Mouse (Mus musculus): ENCODE results near the gene Samhd1. TPM values are rescaled to one million over a fixed set of nuclear protein-coding genes. Genes with fewer than 3 reads are reported as not detected.

The Samhd1 gene
- polyA plus RNA-seq, 1 experiment from 2014 or later = 25.6 TPM

DNA sequence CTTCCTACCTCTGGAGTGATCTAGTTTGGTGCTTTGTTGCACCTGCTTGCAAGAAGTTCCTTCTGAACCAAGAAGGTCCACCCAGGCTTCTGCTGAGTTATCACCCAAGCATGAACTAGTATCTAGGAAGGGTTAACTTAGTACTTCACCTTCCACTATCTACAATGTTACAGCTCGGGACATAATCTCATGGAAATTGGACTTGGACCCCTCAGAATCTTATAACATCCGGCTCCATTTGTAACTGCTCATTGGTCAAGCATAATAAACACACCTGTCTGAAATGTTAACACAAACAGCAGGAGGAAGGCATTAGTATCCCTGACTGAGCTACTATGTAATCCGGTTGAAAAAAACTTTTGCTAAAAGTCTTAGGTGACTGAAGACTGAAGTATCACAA is 7.7 kb downstream of the Samhd1 start:
- Histone ChIP-seq H3K36me3 (peaks cover 32% of the 10 kb centered on the region), H3K4me2 (no peak overlapping the region), H3K4me1 (replicated peaks) (no peaks in the 10 kb centered on the region), H3K27me3 (no peaks in the 10 kb centered on the region), H3K27ac (no peak overlapping the region), H3K9me3 (no peaks in the 10 kb centered on the region), H3K4me3 (replicated peaks) (no peak overlapping the region), H3K9ac (replicated peaks) (no peak overlapping the region)
- no peak for ATAC-seq (ENCODE audit: insufficient number of reproducible peaks, insufficient read depth, low FRiP score, low TSS enrichment, low read depth)
- WGBS = 88% methylated on average over 3 of the region's 3 CpGs

DNA sequence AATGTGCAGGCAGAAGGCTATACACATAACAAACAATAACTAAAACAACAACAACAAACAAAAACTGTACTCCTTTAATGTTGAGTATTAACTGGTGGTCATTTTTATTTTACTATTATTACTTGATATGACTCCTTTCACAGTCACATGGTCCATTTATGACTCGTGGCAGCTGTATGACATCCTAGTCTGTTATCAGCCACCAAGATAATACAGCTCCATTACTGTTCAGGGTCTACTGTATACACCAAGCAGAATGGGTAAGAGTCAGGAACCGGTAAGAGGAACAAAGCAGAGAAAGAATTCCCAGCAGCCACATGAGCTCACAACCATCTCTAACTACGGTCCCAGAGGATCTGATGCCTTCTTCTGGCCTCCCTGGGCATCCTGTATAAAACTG is 9.8 kb downstream of the Samhd1 start:
- H3K27me3 ChIP-seq = no peaks in the 10 kb centered on the region
- no peak for ATAC-seq (ENCODE audit: insufficient number of reproducible peaks, insufficient read depth, low FRiP score, low TSS enrichment, low read depth)
- no peak overlapping the region for H3K4me3 ChIP-seq (replicated peaks)
- H3K36me3 ChIP-seq = peaks cover 50% of the 10 kb centered on the region
- H3K27ac ChIP-seq = no peak overlapping the region
- no peak overlapping the region for H3K4me2 ChIP-seq
- WGBS = 90% methylated on average over 3 of the region's 3 CpGs
- H3K4me1 ChIP-seq (replicated peaks) = no peaks in the 10 kb centered on the region
- H3K9ac ChIP-seq (replicated peaks) = no peak overlapping the region
- H3K9me3 ChIP-seq = no peaks in the 10 kb centered on the region

DNA sequence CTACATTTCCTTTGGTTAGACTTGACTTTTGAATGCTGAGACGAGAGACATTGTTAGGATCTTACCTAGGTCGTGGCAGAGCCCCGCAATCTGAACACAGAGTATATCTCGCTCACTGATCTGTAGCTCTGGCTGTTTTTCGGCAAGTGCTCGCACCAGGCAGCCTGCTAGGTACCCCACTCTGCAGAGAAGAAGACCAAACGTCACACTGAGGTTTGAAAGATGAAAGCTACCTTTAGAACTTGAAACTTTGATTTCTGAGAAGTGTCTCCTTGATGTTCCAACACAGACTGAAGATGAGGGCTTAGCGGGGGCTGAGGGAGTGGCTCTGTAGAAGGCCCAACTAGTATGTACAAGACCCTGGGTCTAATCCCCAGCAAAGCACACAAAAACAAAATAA is 13.3 kb downstream of the Samhd1 start:
- WGBS = 85% methylated on average over 8 of the region's 8 CpGs
- Histone ChIP-seq H3K4me2 (no peak overlapping the region), H3K27me3 (no peaks in the 10 kb centered on the region)

DNA sequence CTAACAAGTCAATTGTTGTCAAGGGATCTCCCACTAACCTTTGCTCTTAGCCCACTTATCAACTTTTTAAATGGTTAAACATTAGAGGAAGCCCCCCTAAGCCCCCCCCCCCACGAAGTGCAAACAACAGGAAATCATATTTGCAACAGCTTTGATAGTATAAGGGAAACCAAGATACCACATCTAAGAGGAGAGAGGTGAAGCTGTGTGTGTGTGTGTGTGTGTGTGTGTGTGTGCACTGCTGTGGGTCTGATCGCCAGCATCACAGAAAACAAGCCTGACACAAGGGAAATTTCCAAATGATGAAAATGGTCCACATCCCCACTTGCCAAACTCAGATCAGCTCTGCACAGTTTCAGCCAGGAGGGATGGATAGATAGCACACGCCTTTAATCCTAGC is 16.0 kb downstream of the Samhd1 start:
- H3K27me3 ChIP-seq = no peaks in the 10 kb centered on the region
- H3K36me3 ChIP-seq = peaks cover 55% of the 10 kb centered on the region
- no peak overlapping the region for H3K9ac ChIP-seq (replicated peaks)
- H3K9me3 ChIP-seq = no peaks in the 10 kb centered on the region
- H3K27ac ChIP-seq = no peak overlapping the region
- no peaks in the 10 kb centered on the region for H3K4me1 ChIP-seq (replicated peaks)
- WGBS = 70% methylated on average over 3 of the region's 3 CpGs
- no peak overlapping the region for H3K4me2 ChIP-seq
- no peak overlapping the region for H3K4me3 ChIP-seq (replicated peaks)
- ATAC-seq (ENCODE audit: insufficient number of reproducible peaks, insufficient read depth, low FRiP score, low TSS enrichment, low read depth) = no peak

More for the DNA sequence above, 13.3 kb downstream of the Samhd1 start:
- no peak for ATAC-seq (ENCODE audit: insufficient number of reproducible peaks, insufficient read depth, low FRiP score, low TSS enrichment, low read depth)
- Histone ChIP-seq H3K9ac (replicated peaks) (no peak overlapping the region), H3K27ac (no peak overlapping the region), H3K4me3 (replicated peaks) (no peak overlapping the region), H3K9me3 (no peaks in the 10 kb centered on the region), H3K4me1 (replicated peaks) (no peaks in the 10 kb centered on the region), H3K36me3 (peaks cover 59% of the 10 kb centered on the region)

DNA sequence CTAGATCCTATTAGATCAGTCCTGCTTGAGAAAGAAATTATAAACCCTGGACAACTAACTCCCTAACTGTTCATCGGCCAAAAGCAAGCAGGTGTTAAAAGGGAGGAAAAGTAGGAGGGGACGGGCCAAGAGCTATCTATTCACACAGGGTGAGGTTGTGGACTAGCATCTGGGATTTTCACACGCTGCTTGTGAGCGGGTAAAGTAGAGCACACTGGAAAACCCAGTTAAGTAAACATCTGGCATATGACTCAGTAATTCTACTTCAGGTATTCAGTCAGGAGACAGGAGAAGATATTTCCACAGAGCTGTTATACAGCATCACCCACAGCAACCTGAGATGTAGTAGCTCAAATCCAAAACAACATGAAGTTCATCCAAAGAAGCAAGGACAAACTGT is 16.5 kb downstream of the Samhd1 start:
- Histone ChIP-seq H3K4me1 (replicated peaks) (no peaks in the 10 kb centered on the region), H3K36me3 (peaks cover 60% of the 10 kb centered on the region), H3K9ac (replicated peaks) (no peak overlapping the region), H3K4me3 (replicated peaks) (no peak overlapping the region), H3K27me3 (no peaks in the 10 kb centered on the region), H3K9me3 (no peaks in the 10 kb centered on the region), H3K27ac (no peak overlapping the region), H3K4me2 (no peak overlapping the region)
- no peak for ATAC-seq (ENCODE audit: insufficient number of reproducible peaks, insufficient read depth, low FRiP score, low TSS enrichment, low read depth)
- WGBS = 81% methylated on average over 4 of the region's 4 CpGs

DNA sequence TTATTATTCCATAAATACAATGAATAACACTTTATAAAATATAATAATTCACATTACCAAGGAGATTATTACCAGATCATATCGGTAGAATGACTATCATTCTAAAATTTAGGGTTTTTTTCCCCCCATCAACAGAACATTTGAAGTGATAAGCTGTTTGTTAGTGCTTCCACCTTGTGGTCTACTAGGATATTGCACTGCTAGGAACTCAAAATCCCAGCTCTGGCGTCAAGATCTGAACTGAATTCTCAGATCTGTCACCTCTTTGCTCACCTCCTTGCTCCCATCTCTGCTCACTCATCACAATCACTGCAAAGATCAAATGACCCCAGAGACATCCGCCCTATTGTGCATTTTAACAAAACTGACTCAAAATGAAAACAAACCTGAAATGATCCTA is 18.1 kb downstream of the Samhd1 start:
- ATAC-seq (ENCODE audit: insufficient number of reproducible peaks, insufficient read depth, low FRiP score, low TSS enrichment, low read depth) = no peak

DNA sequence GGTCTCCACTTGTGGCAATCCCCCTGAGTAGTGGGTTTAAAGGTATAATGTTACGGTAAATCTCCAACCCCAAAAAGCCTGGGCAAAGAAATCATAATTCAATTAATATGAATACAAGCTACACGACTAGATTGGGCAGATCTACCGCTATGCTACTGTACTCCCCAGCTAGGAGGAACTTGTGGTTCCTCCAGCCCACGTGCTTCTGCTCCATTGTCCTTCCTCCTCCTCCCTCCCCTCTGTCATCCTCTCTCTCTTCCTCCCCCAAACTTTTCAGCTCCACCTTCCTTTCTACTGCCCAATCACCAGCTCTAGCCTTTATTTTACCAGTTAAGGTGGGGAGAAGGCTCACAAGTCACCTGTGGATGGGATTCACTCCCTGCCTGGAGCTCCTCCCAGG is 26.8 kb downstream of the Samhd1 start:
- H3K4me1 ChIP-seq (replicated peaks) = no peaks in the 10 kb centered on the region
- H3K36me3 ChIP-seq = peaks cover 74% of the 10 kb centered on the region
- no peak for ATAC-seq (ENCODE audit: insufficient number of reproducible peaks, insufficient read depth, low FRiP score, low TSS enrichment, low read depth)
- WGBS = 92% methylated on average over 4 of the region's 4 CpGs
- H3K4me2 ChIP-seq = no peak overlapping the region
- H3K4me3 ChIP-seq (replicated peaks) = no peak overlapping the region
- H3K27ac ChIP-seq = no peak overlapping the region
- no peaks in the 10 kb centered on the region for H3K9me3 ChIP-seq
- no peaks in the 10 kb centered on the region for H3K27me3 ChIP-seq
- no peak overlapping the region for H3K9ac ChIP-seq (replicated peaks)

More for the DNA sequence above, 18.1 kb downstream of the Samhd1 start:
- no peaks in the 10 kb centered on the region for H3K4me1 ChIP-seq (replicated peaks)
- peaks cover 64% of the 10 kb centered on the region for H3K36me3 ChIP-seq
- no peak overlapping the region for H3K9ac ChIP-seq (replicated peaks)
- H3K4me2 ChIP-seq = no peak overlapping the region
- H3K27ac ChIP-seq = no peak overlapping the region
- WGBS = 22% methylated on average over 3 of the region's 3 CpGs
- H3K9me3 ChIP-seq = no peaks in the 10 kb centered on the region
- H3K27me3 ChIP-seq = no peaks in the 10 kb centered on the region
- H3K4me3 ChIP-seq (replicated peaks) = no peak overlapping the region

DNA sequence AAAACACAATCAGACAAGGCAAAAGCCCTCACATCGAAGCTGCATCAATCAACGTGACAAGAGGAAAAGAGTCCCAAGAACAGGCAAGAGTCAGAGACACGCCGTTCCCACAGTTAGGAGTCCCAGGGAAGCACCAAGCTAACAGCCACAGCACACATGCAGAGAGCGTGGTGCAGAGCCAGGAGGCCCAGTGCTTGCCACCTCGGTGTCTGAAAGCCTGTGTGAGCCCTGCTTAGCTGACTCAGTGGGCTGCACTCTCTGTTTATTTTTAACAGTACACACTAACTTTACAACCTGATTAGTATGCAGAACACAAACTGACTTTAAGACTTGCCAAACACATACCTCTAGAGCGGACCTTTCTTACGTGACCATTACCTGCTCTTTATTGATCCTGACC is 30.6 kb downstream of the Samhd1 start:
- ATAC-seq (ENCODE audit: insufficient number of reproducible peaks, insufficient read depth, low FRiP score, low TSS enrichment, low read depth) = no peak
- Histone ChIP-seq H3K27me3 (no peaks in the 10 kb centered on the region), H3K27ac (no peak overlapping the region), H3K4me1 (replicated peaks) (no peaks in the 10 kb centered on the region), H3K36me3 (peaks cover 78% of the 10 kb centered on the region), H3K9ac (replicated peaks) (no peak overlapping the region), H3K9me3 (no peaks in the 10 kb centered on the region), H3K4me3 (replicated peaks) (no peak overlapping the region), H3K4me2 (no peak overlapping the region)
- WGBS = 91% methylated on average over 8 of the region's 8 CpGs

DNA sequence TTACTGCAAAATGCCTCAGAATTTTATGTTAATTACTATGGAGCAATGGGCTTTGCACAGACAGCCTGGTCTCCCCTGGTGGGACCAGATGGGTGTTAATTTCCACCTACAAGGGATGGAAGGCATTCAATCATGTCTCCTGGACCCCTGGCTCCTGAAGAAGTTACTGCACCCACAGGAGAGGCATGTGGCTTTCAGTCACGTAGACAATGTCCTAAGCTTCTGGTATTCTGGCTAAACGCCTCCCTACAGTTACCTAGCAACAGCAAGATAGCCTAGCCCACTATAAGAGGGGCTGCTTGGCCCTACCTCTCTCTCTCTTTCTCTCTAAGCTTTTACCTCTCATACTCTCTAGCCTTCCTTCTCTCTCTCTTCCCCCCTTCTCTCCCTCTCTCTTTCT is 32.8 kb downstream of the Samhd1 start:
- WGBS = 68% methylated on average over 2 of the region's 2 CpGs
- Histone ChIP-seq H3K4me2 (no peak overlapping the region), H3K9ac (replicated peaks) (no peak overlapping the region), H3K27ac (no peak overlapping the region), H3K4me3 (replicated peaks) (no peak overlapping the region), H3K27me3 (no peaks in the 10 kb centered on the region), H3K9me3 (no peaks in the 10 kb centered on the region), H3K36me3 (peaks cover 83% of the 10 kb centered on the region), H3K4me1 (replicated peaks) (no peaks in the 10 kb centered on the region)
- ATAC-seq (ENCODE audit: insufficient number of reproducible peaks, insufficient read depth, low FRiP score, low TSS enrichment, low read depth) = no peak

DNA sequence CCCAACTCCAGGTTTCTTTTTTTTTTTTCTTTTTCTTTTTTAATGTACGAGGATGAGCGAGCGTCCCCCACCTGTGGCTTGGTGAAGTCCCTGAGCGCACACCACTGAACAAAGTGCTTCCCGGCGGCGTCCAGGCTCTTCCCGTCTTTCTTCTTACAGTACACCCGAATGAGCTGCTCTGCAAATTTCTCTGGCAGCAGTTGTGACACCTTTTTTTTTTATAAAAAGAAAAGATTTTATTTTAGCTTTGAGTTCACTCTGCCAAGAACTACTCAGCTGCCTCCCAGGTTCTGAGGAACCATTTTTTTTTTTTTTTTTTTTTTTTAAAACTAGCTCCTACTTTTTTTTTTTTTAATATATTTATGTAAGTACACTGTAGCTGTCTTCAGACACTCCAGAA is 33.4 kb downstream of the Samhd1 start:
- Histone ChIP-seq H3K9ac (replicated peaks) (no peak overlapping the region), H3K27me3 (no peaks in the 10 kb centered on the region), H3K36me3 (peaks cover 84% of the 10 kb centered on the region), H3K4me3 (replicated peaks) (no peak overlapping the region), H3K27ac (no peak overlapping the region), H3K9me3 (no peaks in the 10 kb centered on the region), H3K4me2 (no peak overlapping the region), H3K4me1 (replicated peaks) (no peaks in the 10 kb centered on the region)
- 94% methylated on average over 9 of the region's 9 CpGs for WGBS
- ATAC-seq (ENCODE audit: insufficient number of reproducible peaks, insufficient read depth, low FRiP score, low TSS enrichment, low read depth) = no peak

DNA sequence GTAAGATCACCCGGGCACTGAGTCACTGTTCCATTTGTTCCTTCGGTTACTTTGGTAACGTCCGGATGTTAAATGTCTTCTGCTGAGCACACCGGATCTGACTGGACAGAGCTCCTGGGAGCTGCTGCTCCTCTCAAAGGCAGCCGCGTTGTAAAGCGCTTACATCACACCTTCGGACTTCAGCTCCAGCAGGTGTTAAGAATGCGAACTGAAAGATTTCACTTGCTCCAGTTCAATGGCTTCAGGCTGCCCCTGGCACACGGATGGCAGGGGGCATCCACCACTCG is 34.8 kb downstream of the Samhd1 start:
- Histone ChIP-seq H3K9ac (replicated peaks) (no peak overlapping the region), H3K9me3 (no peaks in the 10 kb centered on the region), H3K4me3 (replicated peaks) (no peak overlapping the region), H3K27ac (no peak overlapping the region), H3K4me2 (no peak overlapping the region), H3K4me1 (replicated peaks) (no peaks in the 10 kb centered on the region), H3K27me3 (no peaks in the 10 kb centered on the region), H3K36me3 (peaks cover 75% of the 10 kb centered on the region)
- WGBS = 83% methylated on average over 12 of the region's 12 CpGs
- ATAC-seq (ENCODE audit: insufficient number of reproducible peaks, insufficient read depth, low FRiP score, low TSS enrichment, low read depth) = no peak

DNA sequence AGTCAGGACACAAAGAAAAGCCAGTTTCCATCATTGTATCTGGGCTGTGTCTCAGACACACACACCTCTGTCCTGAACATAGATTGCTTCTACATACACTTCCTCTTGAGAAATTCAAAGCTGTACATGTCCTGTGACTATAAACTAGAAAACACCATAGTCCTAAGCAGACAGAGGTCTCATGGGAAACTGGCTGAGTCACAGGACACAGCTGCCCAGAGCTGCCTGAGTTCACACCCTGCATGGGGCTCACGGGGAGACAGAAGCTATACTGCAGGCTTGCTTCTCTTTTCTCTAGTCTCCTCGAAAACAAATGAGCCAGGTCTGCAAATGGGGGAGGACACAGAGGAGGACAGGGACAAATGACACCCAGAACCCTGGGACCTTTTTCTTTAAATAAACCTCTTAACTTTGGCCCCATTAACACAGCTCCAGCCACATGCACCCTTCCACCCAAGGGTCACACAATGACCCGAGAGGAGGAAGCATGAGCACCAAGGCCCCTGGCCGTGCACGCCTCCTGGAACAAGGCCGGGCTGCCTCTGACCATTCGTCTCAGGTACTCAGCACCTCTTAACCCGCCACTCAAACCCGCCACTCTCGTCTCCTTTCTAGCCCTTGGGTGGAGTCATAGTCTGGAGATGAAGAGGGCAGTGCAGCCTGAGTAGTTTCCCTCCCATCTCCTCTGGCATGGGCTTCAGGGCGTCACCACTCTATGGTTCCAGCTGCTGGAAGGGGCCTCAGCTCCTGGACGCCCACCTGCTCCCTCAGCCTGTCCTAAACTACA is 35.3 kb downstream of the Samhd1 start:
- H3K4me3 ChIP-seq (replicated peaks) = no peak overlapping the region
- no peak overlapping the region for H3K9ac ChIP-seq (replicated peaks)
- H3K4me2 ChIP-seq = no peak overlapping the region
- no peak overlapping the region for H3K27ac ChIP-seq
- H3K4me1 ChIP-seq (replicated peaks) = no peaks in the 10 kb centered on the region
- no peaks in the 10 kb centered on the region for H3K9me3 ChIP-seq
- peaks cover 69% of the 10 kb centered on the region for H3K36me3 ChIP-seq
- no peak for ATAC-seq (ENCODE audit: insufficient number of reproducible peaks, insufficient read depth, low FRiP score, low TSS enrichment, low read depth)
- no peaks in the 10 kb centered on the region for H3K27me3 ChIP-seq
- WGBS = 78% methylated on average over 11 of the region's 12 CpGs
